Mouse (Mus musculus) stomach, postnatal 0 days (tissue): ENCODE results near the gene Ssbp2. TPM values are rescaled to one million over a fixed set of nuclear protein-coding genes. Genes with fewer than 3 reads are reported as not detected.
A peak's percentile ranks its signal among the peaks of the same experiment; 100 is the strongest.

Experiments used
- ATAC-seq: fragments of 200-750 bp; cut with Nextera tagmentation; 2 replicates; pipeline ENCODE4 v1.8.0; 2017; ENCODE audit not compliant: low FRiP score, low TSS enrichment
- DNase-seq: peaks from one replicate; pipeline ENCODE4 v3.0.0-alpha.2; 2016; ENCODE audit warnings: low spot score
- H3K27ac ChIP-seq: fragments of 300-500 bp; sonication (generic); replicated peaks from 2 replicates; pipeline ENCODE4 v1.5.1; 2014; ENCODE audit warnings: mild to moderate bottlenecking, control low read depth
- H3K27me3 ChIP-seq: fragments of 300-500 bp; sonication (generic); 2 replicates; pipeline ENCODE4 v1.6.1; 2014; ENCODE audit warnings: low read length; ENCODE audit not compliant: control insufficient read depth, insufficient read depth
- H3K36me3 ChIP-seq: fragments of 300-500 bp; sonication (generic); 2 replicates; pipeline ENCODE4 v1.6.1; 2014; ENCODE audit warnings: low read length, mixed read lengths; ENCODE audit not compliant: control insufficient read depth, insufficient read depth
- H3K4me1 ChIP-seq: fragments of 300-500 bp; sonication (generic); replicated peaks from 2 replicates; pipeline ENCODE4 v1.6.1; 2014; ENCODE audit warnings: antibody characterized with exemption; ENCODE audit not compliant: control insufficient read depth, insufficient read depth
- H3K4me2 ChIP-seq: fragments of 300-500 bp; sonication (generic); replicated peaks from 2 replicates; pipeline ENCODE4 v1.6.1; 2014; ENCODE audit warnings: low read depth, mild to moderate bottlenecking, control low read depth, moderate library complexity
- H3K4me3 ChIP-seq: fragments of 300-500 bp; sonication (generic); 2 replicates; pipeline ENCODE4 v1.5.1; 2014; ENCODE audit warnings: low read depth, low read length, control low read depth
- H3K9ac ChIP-seq: fragments of 300-500 bp; sonication (generic); 2 replicates; pipeline ENCODE4 v1.6.1; 2014; ENCODE audit warnings: mild to moderate bottlenecking, low read length, control low read depth, mixed read lengths
- H3K9me3 ChIP-seq: fragments of 300-500 bp; sonication (generic); 2 replicates; pipeline ENCODE4 v1.6.1; 2016; ENCODE audit warnings: low read length; ENCODE audit not compliant: control insufficient read depth
- CTCF ChIP-seq: IDR thresholded peaks from 2 replicates; pipeline ENCODE4 v1.5.1; 2016; ENCODE audit warnings: antibody characterized with exemption, low read depth, mild to moderate bottlenecking, moderate library complexity
- EP300 ChIP-seq: optimal IDR thresholded peaks from 2 replicates; pipeline ENCODE3; 2016; ENCODE audit warnings: antibody characterized with exemption
- WGBS: fragments of 180-500 bp; shearing (Covaris S2); extraction: QIAGEN DNeasy Blood & Tissue Kit; methylation state at CpG from one replicate; pipeline ENCODE4 v1.1.7; 2014; 5-methylcytosine and 5-hydroxymethylcytosine counted together
- polyA plus RNA-seq: library from polyadenylated mRNA; unstranded; fragments of >200 nt; fragmentation: Nextera tagmentation; extraction: Ambion mirVana; gene quantifications from 2 replicates; pipeline ENCODE4 v1.2.1, GENCODE M21; 2015

The Ssbp2 gene
- polyA plus RNA-seq, 1 experiment from 2014 or later = 59.2 TPM

DNA sequence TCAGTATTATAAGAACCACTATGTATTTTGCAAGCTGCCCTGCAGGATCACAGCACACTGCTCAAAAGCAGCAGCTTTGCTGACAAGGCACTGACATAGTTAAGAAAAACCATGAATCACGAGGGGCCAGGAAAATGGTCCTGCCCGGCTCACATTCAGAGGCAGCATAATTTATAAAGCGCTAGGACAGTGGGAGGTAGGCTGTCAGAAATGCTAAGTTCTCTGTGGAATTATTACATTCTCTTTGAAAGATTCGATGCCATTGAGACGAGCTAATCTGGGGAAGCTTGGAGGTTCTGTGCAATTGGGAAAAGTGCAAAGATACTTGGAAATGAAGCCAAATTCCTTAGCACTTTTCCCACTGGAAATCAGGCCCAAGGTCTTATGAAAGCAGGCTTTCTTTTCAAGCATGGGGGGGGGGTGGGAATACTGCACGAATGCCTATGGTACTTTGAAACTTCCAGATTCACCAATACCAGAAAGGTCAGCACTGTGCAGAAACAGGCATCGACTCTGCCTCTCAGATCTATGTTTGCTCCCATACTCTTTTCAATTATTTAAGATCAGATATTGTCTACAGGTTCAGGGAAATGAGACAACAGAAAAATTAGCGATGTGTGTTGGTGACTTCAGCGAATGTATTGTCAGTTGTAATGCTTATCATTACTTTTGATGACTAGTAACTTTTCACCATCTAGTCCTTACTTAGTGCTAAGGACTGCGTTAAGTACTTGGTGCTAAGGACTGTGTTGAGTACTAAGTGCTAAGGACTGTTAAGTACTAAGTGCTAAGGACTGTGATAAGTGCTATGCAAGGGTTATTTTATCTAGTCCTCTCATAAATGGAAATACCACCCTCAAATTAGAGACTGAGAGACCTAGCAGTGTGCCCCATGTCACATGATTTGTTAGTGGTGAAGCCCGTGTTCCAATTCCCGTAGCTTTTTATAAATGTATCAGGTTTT, 28.4 kb upstream of the Ssbp2 start:
- H3K9ac ChIP-seq = no peak overlapping the region
- no peaks in the 10 kb centered on the region for H3K36me3 ChIP-seq
- DNase-seq (no peak), ATAC-seq (no peak)
- no peaks in the 10 kb centered on the region for H3K27me3 ChIP-seq
- 48% methylated on average over 12 of the region's 12 CpGs for WGBS
- H3K4me1 ChIP-seq = no peaks in the 10 kb centered on the region; the same call in 1 of the 2 replicates
- TF ChIP-seq CTCF (no peak), EP300 (no peak)
- 0 out of 2 replicates have a peak overlapping the region, but pooled peaks have one; percentile 5 for H3K4me2 ChIP-seq
- no peak overlapping the region for H3K4me3 ChIP-seq
- no peaks in the 10 kb centered on the region for H3K9me3 ChIP-seq
- peak overlapping the region; percentile 18; the same call in 1 of the 2 replicates for H3K27ac ChIP-seq

DNA sequence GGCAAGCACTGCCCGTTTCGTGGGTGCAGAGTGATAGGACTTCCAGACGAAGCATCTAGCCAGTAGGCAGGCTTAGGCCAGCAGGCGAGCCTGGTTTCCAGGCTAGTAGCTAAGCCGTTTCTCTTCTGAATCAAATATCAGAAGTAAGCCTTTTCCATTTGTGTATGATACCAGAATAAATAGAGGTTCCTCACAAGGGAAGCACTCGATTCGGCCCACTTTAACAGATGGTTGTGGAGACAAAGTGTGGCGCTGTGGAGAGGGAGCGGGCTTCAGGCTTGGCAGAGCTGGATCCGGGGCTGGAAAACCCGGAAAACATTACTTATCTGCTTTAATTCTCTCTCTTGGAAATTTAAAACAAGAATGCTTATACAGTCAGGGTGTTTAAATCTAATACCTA, 27.1 kb upstream of the Ssbp2 start:
- 71% methylated on average over 11 of the region's 11 CpGs for WGBS
- H3K9me3 ChIP-seq = no peaks in the 10 kb centered on the region
- H3K36me3 ChIP-seq = no peaks in the 10 kb centered on the region
- no peak for DNase-seq
- H3K9ac ChIP-seq = no peak overlapping the region
- ATAC-seq = no peak
- no peak overlapping the region for H3K27ac ChIP-seq
- H3K4me1 ChIP-seq = no peaks in the 10 kb centered on the region
- no peak overlapping the region for H3K4me2 ChIP-seq
- no peak for TF ChIP-seq EP300
- no peak for TF ChIP-seq CTCF
- no peaks in the 10 kb centered on the region for H3K27me3 ChIP-seq
- no peak overlapping the region for H3K4me3 ChIP-seq

DNA sequence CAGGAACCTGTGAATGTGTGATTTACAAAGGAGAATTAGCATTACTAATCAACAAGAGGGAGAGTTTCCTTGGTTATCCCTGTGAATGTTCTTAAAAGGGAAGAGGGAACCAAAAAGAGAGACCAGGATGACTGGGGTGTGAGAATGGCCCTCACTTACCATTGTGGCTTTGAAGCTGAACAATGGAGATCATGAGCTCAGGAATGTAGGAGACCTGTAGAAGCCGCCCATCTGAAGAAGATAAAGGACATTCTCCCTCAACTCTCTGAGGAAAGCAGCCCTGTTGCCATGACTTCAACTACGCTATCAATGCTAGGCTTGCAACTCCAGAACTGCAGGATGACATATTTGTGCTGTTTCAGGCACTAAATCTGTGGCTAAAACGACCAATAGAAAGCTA, 22.2 kb upstream of the Ssbp2 start:
- Histone ChIP-seq H3K36me3 (no peaks in the 10 kb centered on the region), H3K27ac (no peak overlapping the region)

DNA sequence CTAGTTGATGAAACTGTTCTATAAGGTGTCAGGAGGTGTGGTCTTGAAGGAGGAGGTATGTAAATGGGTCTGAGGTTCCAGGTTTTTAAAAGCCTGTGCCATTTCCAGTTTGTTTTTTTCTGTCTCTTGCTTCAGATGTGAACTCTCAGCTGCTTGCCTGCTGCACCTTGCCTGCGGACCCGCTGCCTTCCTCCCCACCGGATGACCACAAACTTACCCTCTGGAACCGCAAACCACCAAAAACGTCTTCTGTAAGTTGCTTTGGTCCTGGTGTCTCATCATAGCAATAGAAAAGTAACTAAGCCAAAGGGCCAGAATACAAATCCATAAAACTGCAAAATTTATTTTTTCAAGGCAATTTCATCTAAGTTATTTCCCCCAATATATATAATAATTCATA, 18.6 kb upstream of the Ssbp2 start:
- DNase-seq = no peak

More for the DNA sequence above, 22.2 kb upstream of the Ssbp2 start:
- WGBS = 56% methylated on average over 3 of the region's 3 CpGs
- Histone ChIP-seq H3K4me3 (no peak overlapping the region), H3K9ac (no peak overlapping the region), H3K27me3 (no peaks in the 10 kb centered on the region), H3K4me2 (no peak overlapping the region), H3K9me3 (no peaks in the 10 kb centered on the region), H3K4me1 (no peaks in the 10 kb centered on the region)
- DNase-seq (no peak), ATAC-seq (no peak)
- TF ChIP-seq EP300 (no peak), CTCF (no peak)

DNA sequence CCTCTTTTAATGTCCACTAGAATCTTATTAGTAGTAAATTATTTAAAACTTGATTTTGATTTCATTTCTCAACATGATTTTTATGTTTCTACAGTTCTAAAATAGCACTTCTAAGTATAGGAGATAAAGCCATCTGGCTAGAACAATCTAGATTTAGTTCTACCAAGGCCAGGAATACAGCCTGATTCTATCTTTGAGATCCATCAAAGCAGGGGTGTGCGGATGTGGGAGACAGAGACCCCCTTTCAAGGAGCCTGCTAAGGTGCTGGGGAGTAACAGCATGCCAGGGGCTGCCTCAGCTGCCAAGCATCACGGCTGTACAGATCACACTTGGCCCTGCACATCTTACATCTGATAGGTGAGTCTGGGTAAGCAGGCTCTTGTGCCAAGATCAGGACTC, 13.4 kb upstream of the Ssbp2 start:
- Histone ChIP-seq H3K36me3 (no peaks in the 10 kb centered on the region), H3K27ac (no peak overlapping the region), H3K9ac (no peak overlapping the region), H3K4me2 (no peak overlapping the region), H3K27me3 (no peaks in the 10 kb centered on the region), H3K9me3 (no peaks in the 10 kb centered on the region), H3K4me3 (no peak overlapping the region), H3K4me1 (no peaks in the 10 kb centered on the region)
- TF ChIP-seq EP300 (no peak), CTCF (no peak)
- DNase-seq (no peak), ATAC-seq (no peak)
- 90% methylated on average over 2 of the region's 2 CpGs for WGBS

More for the DNA sequence above, 18.6 kb upstream of the Ssbp2 start:
- H3K27me3 ChIP-seq = no peaks in the 10 kb centered on the region
- H3K4me1 ChIP-seq = no peaks in the 10 kb centered on the region
- no peak for TF ChIP-seq CTCF
- no peak for TF ChIP-seq EP300
- H3K4me2 ChIP-seq = no peak overlapping the region
- H3K9me3 ChIP-seq = no peaks in the 10 kb centered on the region
- H3K9ac ChIP-seq = no peak overlapping the region
- H3K27ac ChIP-seq = no peak overlapping the region
- no peaks in the 10 kb centered on the region for H3K36me3 ChIP-seq
- WGBS = 91% methylated on average over 5 of the region's 5 CpGs
- no peak overlapping the region for H3K4me3 ChIP-seq
- ATAC-seq = no peak

DNA sequence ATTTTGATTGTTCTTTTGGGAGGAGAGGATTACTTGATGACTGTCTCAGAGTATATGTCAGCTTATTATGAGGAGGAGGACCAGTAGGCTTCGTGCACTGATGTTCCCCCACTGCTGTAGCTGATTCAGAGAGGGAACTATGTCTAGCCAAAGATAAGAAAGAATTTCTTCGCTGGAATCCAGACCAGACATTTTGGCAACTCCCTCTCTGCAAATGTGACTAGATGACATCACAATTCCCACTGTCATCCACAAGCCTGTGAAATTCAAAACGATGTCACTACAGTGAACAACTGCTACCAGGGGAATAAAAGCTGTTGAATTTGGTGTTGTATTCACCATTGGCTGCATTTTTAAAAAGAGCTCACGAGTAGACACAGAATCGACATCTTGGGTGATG, 11.1 kb upstream of the Ssbp2 start:
- DNase-seq = no peak
- no peak overlapping the region for H3K4me2 ChIP-seq

More for the DNA sequence above, 11.1 kb upstream of the Ssbp2 start:
- Histone ChIP-seq H3K27ac (no peak overlapping the region), H3K4me3 (no peak overlapping the region), H3K9ac (no peak overlapping the region), H3K4me1 (no peaks in the 10 kb centered on the region), H3K36me3 (no peaks in the 10 kb centered on the region), H3K27me3 (no peaks in the 10 kb centered on the region), H3K9me3 (no peaks in the 10 kb centered on the region)
- no peak for ATAC-seq
- TF ChIP-seq EP300 = no peak
- no peak for TF ChIP-seq CTCF
- 68% methylated on average over 5 of the region's 5 CpGs for WGBS
